1 mouse cellular context compared by ENCODE assay signal in the genomic region with DNA sequence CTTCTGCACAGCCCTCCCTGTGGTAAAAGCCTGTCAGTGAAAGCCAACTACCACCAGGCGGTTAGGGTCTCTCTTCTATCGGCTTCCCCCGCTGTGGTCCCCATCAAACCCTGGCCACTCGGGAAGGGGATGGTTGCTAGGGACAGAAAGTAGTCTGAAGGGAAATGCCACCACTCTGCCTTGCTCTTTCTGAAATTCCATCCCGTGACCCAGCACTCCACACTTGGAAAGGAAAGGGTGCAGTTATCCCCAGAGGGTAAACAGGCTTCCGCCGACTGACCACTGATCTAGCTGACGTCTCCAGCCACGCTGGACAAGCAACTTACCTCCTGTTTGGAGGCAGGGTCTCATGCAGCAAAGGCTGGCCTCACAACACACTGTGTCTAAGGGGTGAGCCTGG.
A peak's percentile ranks its signal among the peaks of the same experiment; 100 is the strongest.
TF ChIP-seq lines count a peak whose summit lies in the region.

No protein-coding gene starts in this region.

TF ChIP-seq in CH12.LX, 34 proteins besides CTCF, POLR2A, EP300 and RAD21:
- TF ChIP-seq PAX5 (IDR thresholded peaks at IDR 0.05; ENCODE audit: low read length): no peak
- peak; percentile 9; the same call in 1 of the 2 replicates for TF ChIP-seq NELFE (IDR thresholded peaks at IDR 0.05; ENCODE audit: low read depth, low read length)
- TF ChIP-seq SIN3A (IDR thresholded peaks at IDR 0.05; ENCODE audit: low read length): peak; percentile 42; the same call in 1 of the 2 replicates
- TF ChIP-seq CHD2 (IDR thresholded peaks at IDR 0.05; ENCODE audit: low read length): no peak
- peak; percentile 71; the same call in 1 of the 2 replicates for TF ChIP-seq POLR2AphosphoS2 (IDR thresholded peaks at IDR 0.05; ENCODE audit: low read depth, low read length)
- 0 out of 2 replicates have a peak, but pooled peaks have one; percentile 29 for TF ChIP-seq MAZ (IDR thresholded peaks at IDR 0.05; ENCODE audit: low read depth, low read length)
- peak; percentile 71 for TF ChIP-seq BHLHE40 (IDR thresholded peaks at IDR 0.05; ENCODE audit: low read depth, low read length)
- no peak for TF ChIP-seq SMC3 (IDR thresholded peaks at IDR 0.05; ENCODE audit: low read depth, low read length)
- no peak for TF ChIP-seq MYC (IDR thresholded peaks at IDR 0.05; ENCODE audit: low read depth, low read length)
